Mouse (Mus musculus) kidney, postnatal 14 days (tissue): ENCODE data around the gene Irf4.

ENCODE experiments used
- DNase-seq: peaks from one replicate; pipeline ENCODE4 v3.0.0; 2022; ENCODE audit warnings: mixed read lengths

Irf4 gene

GRCm38 (mm10) chr13:30809240-30809639 lies 60.2 kb downstream of the Irf4 start:
- no peak for DNase-seq

- no peak for DNase-seq
These were observed 64.4 kb downstream of the Irf4 start for GRCm38 (mm10) chr13:30813464-30813863.

GRCm38 (mm10) chr13:30814256-30814655 lies 65.2 kb downstream of the Irf4 start:
- no peak for DNase-seq
